Mouse (Mus musculus) lung, embryonic 16.5 days (tissue): ENCODE results near the gene Otub1. TPM values are rescaled to one million over a fixed set of nuclear protein-coding genes. Genes with fewer than 3 reads are reported as not detected.

Source experiments
- ATAC-seq: fragments of 200-750 bp; cut with Nextera tagmentation; 2 replicates; pipeline ENCODE4 v1.8.0; 2017; ENCODE audit warnings: low read depth, mild to moderate bottlenecking, moderate library complexity
- H3K27ac ChIP-seq: fragments of 300-500 bp; sonication (generic); 2 replicates; pipeline ENCODE4 v1.5.1; 2014; ENCODE audit warnings: mild to moderate bottlenecking, control low read depth, low read length
- H3K27me3 ChIP-seq: fragments of 300-500 bp; sonication (generic); 2 replicates; pipeline ENCODE4 v1.6.1; 2014; ENCODE audit warnings: low read depth, low read length, mixed read lengths; ENCODE audit not compliant: control insufficient read depth, insufficient read depth
- H3K36me3 ChIP-seq: fragments of 300-500 bp; sonication (generic); 2 replicates; pipeline ENCODE4 v1.6.1; 2014; ENCODE audit warnings: low read length; ENCODE audit not compliant: control insufficient read depth, insufficient read depth
- H3K4me1 ChIP-seq: fragments of 300-500 bp; sonication (generic); replicated peaks from 2 replicates; pipeline ENCODE4 v1.6.1; 2014; ENCODE audit warnings: low read length, mixed read lengths; ENCODE audit not compliant: control insufficient read depth, insufficient read depth
- H3K4me2 ChIP-seq: fragments of 300-500 bp; sonication (generic); 2 replicates; pipeline ENCODE4 v1.6.1; 2014; ENCODE audit warnings: low read depth, low read length, control low read depth
- H3K4me3 ChIP-seq: fragments of 300-500 bp; sonication (generic); 2 replicates; pipeline ENCODE4 v1.5.1; 2014; ENCODE audit warnings: mild to moderate bottlenecking, low read length, control low read depth
- H3K9ac ChIP-seq: fragments of 300-500 bp; sonication (generic); 2 replicates; pipeline ENCODE4 v1.6.1; 2014; ENCODE audit warnings: low read length, control low read depth
- H3K9me3 ChIP-seq: fragments of 300-500 bp; sonication (generic); 2 replicates; pipeline ENCODE4 v1.6.1; 2016; ENCODE audit warnings: low read length; ENCODE audit not compliant: control insufficient read depth
- WGBS: fragments of 180-500 bp; shearing (Covaris S2); extraction: QIAGEN DNeasy Blood & Tissue Kit; methylation state at CpG from one replicate; pipeline ENCODE4 v1.1.7; 2014; 5-methylcytosine and 5-hydroxymethylcytosine counted together
- polyA plus RNA-seq: library from polyadenylated mRNA; unstranded; fragments of >200 nt; fragmentation: Nextera tagmentation; extraction: Ambion mirVana; gene quantifications from 2 replicates; pipeline ENCODE4 v1.2.1, GENCODE M21; 2015

The Otub1 gene
- polyA plus RNA-seq, 1 experiment from 2014 or later: 187 TPM

- H3K27me3 ChIP-seq: no peaks in the 10 kb centered on the region
- WGBS: 23% methylated on average over 17 of the region's 17 CpGs
- H3K27ac ChIP-seq: no peak overlapping the region
- no peak overlapping the region for H3K4me2 ChIP-seq
- no peaks in the 10 kb centered on the region for H3K9me3 ChIP-seq
- peak; percentile 51 for ATAC-seq
- H3K4me1 ChIP-seq: peaks cover 8% of the 10 kb centered on the region; the same call in 1 of the 2 replicates
- peaks cover 29% of the 10 kb centered on the region for H3K36me3 ChIP-seq
- H3K9ac ChIP-seq: no peak overlapping the region
- H3K4me3 ChIP-seq: no peak overlapping the region
Measured at GRCm38 (mm10) chr19:7196741-7197270, 9.3 kb downstream of the Otub1 start.

DNA sequence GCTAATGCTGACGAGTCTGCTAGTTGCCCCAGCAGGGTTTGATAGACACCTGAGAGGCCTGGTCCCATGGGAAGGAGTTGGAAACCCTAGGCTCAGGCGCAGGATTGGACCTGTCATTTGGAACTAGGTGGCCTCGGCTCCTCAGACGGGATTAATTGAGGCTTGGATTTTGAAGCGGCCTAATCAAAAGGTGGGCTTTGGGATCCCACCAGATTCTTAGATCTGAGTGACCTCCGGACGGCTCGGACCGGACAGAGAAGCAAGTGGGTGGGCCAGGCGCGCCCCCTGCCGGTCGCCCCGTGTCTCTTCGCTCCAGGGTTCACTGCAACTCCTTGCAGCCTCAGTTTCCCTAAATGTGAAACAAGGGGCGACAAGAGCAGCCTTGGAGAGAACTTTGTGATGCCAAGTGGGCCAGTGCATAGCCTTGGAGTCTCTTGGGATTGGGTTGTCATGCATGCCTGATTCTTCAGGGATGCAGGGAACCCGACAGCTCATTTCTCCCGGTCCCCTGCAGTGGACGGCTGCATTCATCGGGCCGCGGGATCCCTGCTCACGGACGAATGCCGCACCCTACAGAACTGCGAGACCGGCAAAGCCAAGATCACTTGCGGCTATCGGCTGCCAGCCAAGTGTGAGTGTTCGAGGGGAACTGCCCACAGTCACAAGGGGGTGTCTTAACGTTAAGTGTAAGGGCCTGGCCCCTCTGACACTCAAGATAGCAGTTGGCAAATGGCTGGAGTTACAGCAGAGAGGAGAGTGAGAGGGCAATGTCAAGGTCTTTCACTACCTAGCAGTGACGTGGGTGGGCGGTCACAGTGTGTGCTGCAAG is 10.0 kb downstream of the Otub1 start:
- H3K9ac ChIP-seq: no peak overlapping the region
- no peak overlapping the region for H3K27ac ChIP-seq
- no peak overlapping the region for H3K4me3 ChIP-seq
- H3K4me1 ChIP-seq: peaks cover 8% of the 10 kb centered on the region; the same call in 1 of the 2 replicates
- ATAC-seq: peak; percentile 60
- no peaks in the 10 kb centered on the region for H3K9me3 ChIP-seq
- peaks cover 26% of the 10 kb centered on the region for H3K36me3 ChIP-seq
- H3K4me2 ChIP-seq: no peak overlapping the region
- WGBS: 15% methylated on average over 33 of the region's 33 CpGs
- no peaks in the 10 kb centered on the region for H3K27me3 ChIP-seq

DNA sequence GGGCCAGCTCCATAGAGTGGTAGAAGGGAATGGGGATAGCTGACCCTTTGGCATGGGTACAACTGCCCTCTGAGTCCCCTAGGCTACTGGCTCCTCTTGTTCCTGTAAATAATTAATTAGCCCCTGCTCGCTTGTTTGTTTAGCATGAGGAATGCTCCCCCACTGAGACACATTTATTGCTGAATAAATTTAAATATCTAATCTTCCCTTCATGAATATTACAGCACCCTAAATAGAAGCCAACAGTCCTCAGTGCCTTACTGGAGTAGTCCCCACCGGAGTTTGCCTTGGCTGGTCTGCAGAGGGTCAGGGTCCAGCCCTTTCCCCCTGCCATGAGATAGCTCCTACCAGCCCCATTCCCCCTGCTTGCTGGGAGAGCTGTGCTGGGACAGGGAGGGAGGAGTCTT is 13.6 kb downstream of the Otub1 start:
- Histone ChIP-seq H3K27me3 (no peaks in the 10 kb centered on the region), H3K36me3 (peaks cover 4% of the 10 kb centered on the region), H3K4me1 (peaks cover 8% of the 10 kb centered on the region; the same call in 1 of the 2 replicates), H3K27ac (no peak overlapping the region), H3K4me3 (no peak overlapping the region), H3K9me3 (no peaks in the 10 kb centered on the region), H3K4me2 (no peak overlapping the region), H3K9ac (no peak overlapping the region)
- no peak for ATAC-seq
- WGBS: 64% methylated on average over 2 of the region's 2 CpGs

- Histone ChIP-seq H3K4me2 (no peak overlapping the region), H3K27ac (no peak overlapping the region), H3K36me3 (no peaks in the 10 kb centered on the region), H3K9me3 (no peaks in the 10 kb centered on the region), H3K4me1 (peaks cover 6% of the 10 kb centered on the region; the same call in 1 of the 2 replicates), H3K4me3 (no peak overlapping the region), H3K9ac (no peak overlapping the region), H3K27me3 (no peaks in the 10 kb centered on the region)
- WGBS: 37% methylated on average over 6 of the region's 6 CpGs
- ATAC-seq: no peak
Measured at GRCm38 (mm10) chr19:7191639-7192038, 14.5 kb downstream of the Otub1 start.

- Histone ChIP-seq H3K9me3 (no peaks in the 10 kb centered on the region), H3K27ac (no peak overlapping the region), H3K4me2 (no peak overlapping the region), H3K9ac (no peak overlapping the region), H3K36me3 (no peaks in the 10 kb centered on the region), H3K4me3 (no peak overlapping the region), H3K27me3 (no peaks in the 10 kb centered on the region), H3K4me1 (no peaks in the 10 kb centered on the region)
- WGBS: 27% methylated on average over 5 of the region's 5 CpGs
- ATAC-seq: no peak
Measured at GRCm38 (mm10) chr19:7190986-7191385, 15.1 kb downstream of the Otub1 start.

GRCm38 (mm10) chr19:7189026-7189425 is 17.1 kb downstream of the Otub1 start:
- Histone ChIP-seq H3K36me3 (no peaks in the 10 kb centered on the region), H3K4me1 (no peaks in the 10 kb centered on the region), H3K4me2 (no peak overlapping the region), H3K4me3 (no peak overlapping the region), H3K9me3 (no peaks in the 10 kb centered on the region), H3K9ac (no peak overlapping the region), H3K27me3 (peaks cover 3% of the 10 kb centered on the region; the same call in 1 of the 2 replicates), H3K27ac (no peak overlapping the region)
- no peak for ATAC-seq
- WGBS: 64% methylated on average over 4 of the region's 4 CpGs

DNA sequence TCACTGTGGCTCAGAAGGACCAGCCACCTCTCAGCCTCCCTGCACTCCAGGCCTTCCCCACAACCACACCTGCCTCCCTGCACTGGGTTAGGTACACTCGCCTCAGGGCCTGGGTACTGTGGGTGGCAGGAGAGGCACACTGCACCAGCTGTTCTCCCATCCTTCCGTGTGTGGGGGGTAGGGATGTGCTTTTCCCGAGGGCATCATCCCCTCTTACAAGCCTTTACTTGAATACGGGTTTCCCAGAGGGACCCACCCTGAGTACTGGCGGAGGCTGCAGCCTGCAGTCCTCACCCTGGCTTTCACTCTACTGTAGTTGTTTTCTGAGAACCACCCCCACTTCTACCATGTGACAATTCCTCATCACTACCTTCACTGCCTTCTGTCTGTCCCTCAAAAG is 19.0 kb downstream of the Otub1 start:
- WGBS: 66% methylated on average over 5 of the region's 5 CpGs

GRCm38 (mm10) chr19:7185715-7186291 is 20.3 kb downstream of the Otub1 start:
- Histone ChIP-seq H3K9me3 (no peaks in the 10 kb centered on the region), H3K9ac (no peak overlapping the region), H3K4me1 (peaks cover 12% of the 10 kb centered on the region), H3K4me3 (no peak overlapping the region), H3K27ac (no peak overlapping the region), H3K4me2 (no peak overlapping the region), H3K27me3 (peaks cover 8% of the 10 kb centered on the region), H3K36me3 (no peaks in the 10 kb centered on the region)
- WGBS: 12% methylated on average over 18 of the region's 18 CpGs
- no peak for ATAC-seq

More for the DNA sequence above, 19.0 kb downstream of the Otub1 start:
- Histone ChIP-seq H3K4me1 (peaks cover 8% of the 10 kb centered on the region), H3K27ac (no peak overlapping the region), H3K9me3 (no peaks in the 10 kb centered on the region), H3K36me3 (no peaks in the 10 kb centered on the region), H3K27me3 (peaks cover 8% of the 10 kb centered on the region), H3K4me2 (no peak overlapping the region), H3K9ac (no peak overlapping the region), H3K4me3 (no peak overlapping the region)
- ATAC-seq: no peak

- H3K4me1 ChIP-seq: peaks cover 12% of the 10 kb centered on the region
- WGBS: 47% methylated on average over 4 of the region's 4 CpGs
Measured at GRCm38 (mm10) chr19:7185059-7185458, 21.1 kb downstream of the Otub1 start.

More at GRCm38 (mm10) chr19:7185059-7185458, 21.1 kb downstream of the Otub1 start:
- no peak for ATAC-seq
- no peak overlapping the region for H3K4me2 ChIP-seq
- no peaks in the 10 kb centered on the region for H3K9me3 ChIP-seq
- no peak overlapping the region for H3K9ac ChIP-seq
- no peak overlapping the region for H3K27ac ChIP-seq
- H3K27me3 ChIP-seq: peaks cover 8% of the 10 kb centered on the region
- H3K36me3 ChIP-seq: no peaks in the 10 kb centered on the region
- H3K4me3 ChIP-seq: no peak overlapping the region
